Mouse (Mus musculus): ENCODE results near the gene Gm21985. TPM values are rescaled to one million over a fixed set of nuclear protein-coding genes. Genes with fewer than 3 reads are reported as not detected.

Gene Gm21985
- polyA plus RNA-seq, 1 experiment from 2014 or later, result not detected

GRCm38 (mm10) chr2:112378973-112379898 is 113.1 kb downstream of the Gm21985 start, which contains the start of gene Katnbl1:
Katnbl1 (plus strand) TSS chr2:112379211.
- no peaks in the 10 kb centered on the region for H3K27me3 ChIP-seq (replicated peaks; ENCODE audit: insufficient read depth, low read length)
- ATAC-seq (peak; percentile 100), DNase-seq (ENCODE audit: low spot score) (peak; percentile 96)
- H3K4me1 ChIP-seq (ENCODE audit: insufficient read depth, low read depth, low read length), result peaks cover 4% of the 10 kb centered on the region
- WGBS, result under 1% methylated on average over 68 of the region's 72 CpGs
- H3K36me3 ChIP-seq (ENCODE audit: insufficient read depth, low read length), result no peaks in the 10 kb centered on the region
- H3K4me2 ChIP-seq (replicated peaks; ENCODE audit: low read depth, low read length), result peak within 1 kb of the TSS; percentile 76
- H3K9me3 ChIP-seq (ENCODE audit: low read length), result no peaks in the 10 kb centered on the region
- H3K27ac ChIP-seq (ENCODE audit: low read length), result peak within 1 kb of the TSS; percentile 85
- H3K9ac ChIP-seq (replicated peaks; ENCODE audit: low read depth), result peak within 1 kb of the TSS; percentile 93
- H3K4me3 ChIP-seq (ENCODE audit: low read depth, low read length), result peak within 1 kb of the TSS; percentile 93
- TF ChIP-seq EP300 (IDR thresholded peaks at IDR 0.05) (no peak), CTCF (IDR thresholded peaks at IDR 0.05) (peak; percentile 98)

GRCm38 (mm10) chr2:112380131-112380530 is 114.0 kb downstream of the Gm21985 start:
- Histone ChIP-seq H3K27ac (ENCODE audit: low read length) (no peak overlapping the region), H3K27me3 (replicated peaks; ENCODE audit: insufficient read depth, low read length) (no peaks in the 10 kb centered on the region), H3K9me3 (ENCODE audit: low read length) (no peaks in the 10 kb centered on the region), H3K4me2 (replicated peaks; ENCODE audit: low read depth, low read length) (peak overlapping the region; percentile 76), H3K9ac (replicated peaks; ENCODE audit: low read depth) (peak overlapping the region; percentile 93), H3K4me3 (ENCODE audit: low read depth, low read length) (peak overlapping the region; percentile 93), H3K36me3 (ENCODE audit: insufficient read depth, low read length) (no peaks in the 10 kb centered on the region), H3K4me1 (ENCODE audit: insufficient read depth, low read depth, low read length) (peaks cover 4% of the 10 kb centered on the region)
- WGBS, result 32% methylated on average over 8 of the region's 8 CpGs
- DNase-seq (ENCODE audit: low spot score), result no peak
- TF ChIP-seq EP300 (IDR thresholded peaks at IDR 0.05) (no peak), CTCF (IDR thresholded peaks at IDR 0.05) (no peak)
- no peak for ATAC-seq

- Histone ChIP-seq H3K9ac (replicated peaks; ENCODE audit: low read depth) (no peak overlapping the region), H3K9me3 (ENCODE audit: low read length) (no peaks in the 10 kb centered on the region), H3K4me1 (ENCODE audit: insufficient read depth, low read depth, low read length) (peaks cover 4% of the 10 kb centered on the region), H3K27me3 (replicated peaks; ENCODE audit: insufficient read depth, low read length) (no peaks in the 10 kb centered on the region), H3K27ac (ENCODE audit: low read length) (no peak overlapping the region), H3K36me3 (ENCODE audit: insufficient read depth, low read length) (no peaks in the 10 kb centered on the region), H3K4me2 (replicated peaks; ENCODE audit: low read depth, low read length) (no peak overlapping the region), H3K4me3 (ENCODE audit: low read depth, low read length) (no peak overlapping the region)
- TF ChIP-seq EP300 (IDR thresholded peaks at IDR 0.05), result no peak
- no peak for TF ChIP-seq CTCF (IDR thresholded peaks at IDR 0.05)
- DNase-seq (ENCODE audit: low spot score) (no peak), ATAC-seq (no peak)
- WGBS, result 96% methylated on average over 1 of the region's 1 CpGs
Observed at GRCm38 (mm10) chr2:112381219-112381618, 115.1 kb downstream of the Gm21985 start.

GRCm38 (mm10) chr2:112390843-112391242 is 124.7 kb downstream of the Gm21985 start:
- Histone ChIP-seq H3K4me1 (ENCODE audit: insufficient read depth, low read depth, low read length) (no peaks in the 10 kb centered on the region), H3K4me2 (replicated peaks; ENCODE audit: low read depth, low read length) (no peak overlapping the region), H3K27ac (ENCODE audit: low read length) (no peak overlapping the region), H3K9me3 (ENCODE audit: low read length) (no peaks in the 10 kb centered on the region), H3K36me3 (ENCODE audit: insufficient read depth, low read length) (no peaks in the 10 kb centered on the region), H3K27me3 (replicated peaks; ENCODE audit: insufficient read depth, low read length) (no peaks in the 10 kb centered on the region), H3K4me3 (ENCODE audit: low read depth, low read length) (no peak overlapping the region), H3K9ac (replicated peaks; ENCODE audit: low read depth) (no peak overlapping the region)
- ATAC-seq (no peak), DNase-seq (ENCODE audit: low spot score) (no peak)
- 83% methylated on average over 5 of the region's 5 CpGs for WGBS
- TF ChIP-seq EP300 (IDR thresholded peaks at IDR 0.05) (no peak), CTCF (IDR thresholded peaks at IDR 0.05) (no peak)

GRCm38 (mm10) chr2:112391346-112392000 is 125.4 kb downstream of the Gm21985 start:
- no peaks in the 10 kb centered on the region for H3K9me3 ChIP-seq (ENCODE audit: low read length)
- H3K4me3 ChIP-seq (ENCODE audit: low read depth, low read length), result no peak overlapping the region
- H3K36me3 ChIP-seq (ENCODE audit: insufficient read depth, low read length), result no peaks in the 10 kb centered on the region
- no peak overlapping the region for H3K9ac ChIP-seq (replicated peaks; ENCODE audit: low read depth)
- DNase-seq (ENCODE audit: low spot score) (peak; percentile 25), ATAC-seq (no peak)
- no peak for TF ChIP-seq CTCF (IDR thresholded peaks at IDR 0.05)
- TF ChIP-seq EP300 (IDR thresholded peaks at IDR 0.05), result no peak
- no peak overlapping the region for H3K27ac ChIP-seq (ENCODE audit: low read length)
- H3K4me1 ChIP-seq (ENCODE audit: insufficient read depth, low read depth, low read length), result no peaks in the 10 kb centered on the region
- no peak overlapping the region for H3K4me2 ChIP-seq (replicated peaks; ENCODE audit: low read depth, low read length)
- no peaks in the 10 kb centered on the region for H3K27me3 ChIP-seq (replicated peaks; ENCODE audit: insufficient read depth, low read length)
- WGBS, result 65% methylated on average over 4 of the region's 4 CpGs

GRCm38 (mm10) chr2:112392689-112393088 is 126.6 kb downstream of the Gm21985 start:
- Histone ChIP-seq H3K4me1 (ENCODE audit: insufficient read depth, low read depth, low read length) (no peaks in the 10 kb centered on the region), H3K36me3 (ENCODE audit: insufficient read depth, low read length) (no peaks in the 10 kb centered on the region), H3K4me2 (replicated peaks; ENCODE audit: low read depth, low read length) (no peak overlapping the region), H3K9ac (replicated peaks; ENCODE audit: low read depth) (no peak overlapping the region), H3K9me3 (ENCODE audit: low read length) (no peaks in the 10 kb centered on the region), H3K27ac (ENCODE audit: low read length) (no peak overlapping the region), H3K27me3 (replicated peaks; ENCODE audit: insufficient read depth, low read length) (no peaks in the 10 kb centered on the region), H3K4me3 (ENCODE audit: low read depth, low read length) (no peak overlapping the region)
- DNase-seq (ENCODE audit: low spot score) (no peak), ATAC-seq (no peak)
- 77% methylated on average over 1 of the region's 1 CpGs for WGBS
- TF ChIP-seq CTCF (IDR thresholded peaks at IDR 0.05) (no peak), EP300 (IDR thresholded peaks at IDR 0.05) (no peak)
